Mouse (Mus musculus) midbrain, embryonic 10.5 days (tissue): ENCODE data around the gene Mgat4b. TPM values are rescaled to one million over a fixed set of nuclear protein-coding genes. Genes with fewer than 3 reads are reported as not detected.

Experiments used
- DNase-seq: peaks from one replicate; pipeline ENCODE4 v3.0.0-alpha.2; 2017; ENCODE audit warnings: low spot score
- H3K27ac ChIP-seq: fragments of 300-500 bp; sonication (generic); replicated peaks from 2 replicates; pipeline ENCODE4 v1.5.1; 2016; ENCODE audit warnings: mild to moderate bottlenecking
- H3K27me3 ChIP-seq: fragments of 300-500 bp; sonication (generic); 2 replicates; pipeline ENCODE4 v1.6.1; 2016; ENCODE audit warnings: low read depth, mild to moderate bottlenecking; ENCODE audit not compliant: poor library complexity, severe bottlenecking
- H3K36me3 ChIP-seq: fragments of 300-500 bp; sonication (generic); 2 replicates; pipeline ENCODE4 v1.6.1; 2016; ENCODE audit warnings: mild to moderate bottlenecking, moderate library complexity
- H3K4me1 ChIP-seq: fragments of 300-500 bp; sonication (generic); 2 replicates; pipeline ENCODE4 v1.6.1; 2016
- H3K4me3 ChIP-seq: fragments of 300-500 bp; sonication (generic); 2 replicates; pipeline ENCODE4 v1.5.1; 2016; ENCODE audit warnings: mild to moderate bottlenecking, moderate library complexity
- H3K9me3 ChIP-seq: fragments of 300-500 bp; sonication (generic); replicated peaks from 2 replicates; pipeline ENCODE4 v1.6.1; 2016; ENCODE audit warnings: mild to moderate bottlenecking
- WGBS: fragments of 180-500 bp; shearing (Covaris S2); methylation state at CpG from one replicate; pipeline ENCODE4 v1.1.7; 2016; 5-methylcytosine and 5-hydroxymethylcytosine counted together
- polyA plus RNA-seq: library from polyadenylated mRNA; unstranded; fragments of >200 nt; fragmentation: Nextera tagmentation; extraction: Ambion mirVana; gene quantifications from 2 replicates; pipeline ENCODE4 v1.2.1, GENCODE M21; 2016

Gene Mgat4b
- polyA plus RNA-seq, 1 experiment from 2014 or later: 12.1 TPM

DNA sequence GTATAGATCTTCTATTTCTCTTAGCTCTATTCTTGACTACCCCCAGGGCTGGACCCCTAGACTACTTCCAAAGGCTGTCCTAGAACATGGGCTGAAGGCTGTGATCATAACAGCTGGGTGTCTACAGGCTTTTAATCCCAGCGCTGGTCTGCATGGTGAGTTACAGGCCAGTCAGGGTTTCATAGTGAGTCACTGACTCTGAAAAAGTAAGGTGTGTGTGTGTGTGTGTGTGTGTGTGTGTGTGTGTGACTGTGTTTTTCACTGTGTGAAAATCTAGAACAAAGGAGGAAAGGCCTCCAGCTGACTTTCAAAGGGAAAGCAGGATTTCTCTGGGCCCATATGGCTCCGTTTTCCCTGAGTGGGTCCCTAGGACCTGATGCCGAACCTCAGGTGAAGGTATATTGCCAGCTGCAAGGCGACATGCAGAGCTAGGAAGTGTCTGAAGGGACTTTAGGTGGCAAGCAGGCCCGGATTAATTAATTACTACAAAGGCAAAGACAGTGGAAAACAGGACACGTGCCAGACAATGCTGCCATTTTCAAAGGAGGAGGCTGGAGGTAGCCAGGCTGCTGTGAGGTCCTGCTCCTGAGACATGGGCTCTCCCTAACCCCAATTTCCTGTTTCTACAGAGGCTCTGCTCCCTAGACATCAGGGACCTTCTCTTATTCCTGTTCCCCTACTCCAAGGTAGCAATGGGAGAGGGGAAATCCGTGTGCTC lies 12.0 kb downstream of the Mgat4b start:
- H3K27ac ChIP-seq: no peak overlapping the region; the same call in 1 of the 2 replicates

DNA sequence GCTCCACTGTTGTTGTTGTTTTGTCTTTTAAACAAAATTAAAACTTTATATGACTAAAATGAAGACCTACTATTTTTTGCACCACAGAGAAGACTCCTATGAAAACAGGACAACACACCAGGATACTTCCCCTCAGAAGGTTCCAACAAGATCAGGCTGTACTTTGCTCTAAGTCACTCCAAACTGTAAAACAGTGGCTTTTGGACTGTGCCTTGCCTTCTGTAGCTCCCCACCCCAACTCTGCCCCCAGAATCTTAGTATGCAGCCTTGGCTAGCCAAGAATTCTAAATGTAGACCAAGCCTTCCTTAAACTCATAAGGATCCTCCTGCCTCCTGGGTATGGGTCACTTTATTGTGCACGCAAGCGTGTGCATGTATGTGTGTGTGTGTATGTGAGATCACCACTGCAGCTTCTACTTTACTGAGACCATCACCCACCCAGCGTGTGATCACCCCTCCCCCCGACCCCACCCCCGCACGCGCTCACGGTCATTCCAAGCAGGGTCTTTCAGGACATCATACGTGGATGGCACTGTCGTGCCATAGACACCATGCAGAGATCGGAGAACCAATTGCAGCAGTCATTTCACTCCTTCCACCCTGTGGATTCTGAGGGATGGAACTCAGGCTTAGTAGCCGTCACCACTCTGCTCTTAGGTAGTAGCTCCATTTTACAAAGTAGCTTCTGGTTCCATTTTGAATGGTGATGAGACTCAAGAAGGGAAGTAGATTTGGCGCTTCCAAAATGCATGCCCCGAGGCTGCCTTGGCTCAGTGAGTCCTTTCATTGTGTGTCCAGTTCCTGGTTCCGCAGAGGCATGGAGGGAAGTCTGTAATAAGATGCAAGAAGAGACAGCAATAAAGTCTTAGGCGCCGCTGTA lies 13.3 kb downstream of the Mgat4b start:
- Histone ChIP-seq H3K27me3 (peaks cover 50% of the 10 kb centered on the region), H3K36me3 (no peaks in the 10 kb centered on the region), H3K9me3 (no peaks in the 10 kb centered on the region), H3K4me1 (peaks cover 50% of the 10 kb centered on the region), H3K27ac (peak overlapping the region; percentile 94), H3K4me3 (peak overlapping the region; percentile 92)
- WGBS: 11% methylated on average over 17 of the region's 17 CpGs
- DNase-seq: no peak

More for the DNA sequence above, 12.0 kb downstream of the Mgat4b start:
- Histone ChIP-seq H3K9me3 (no peaks in the 10 kb centered on the region), H3K4me1 (peaks cover 42% of the 10 kb centered on the region), H3K4me3 (no peak overlapping the region), H3K27me3 (peaks cover 37% of the 10 kb centered on the region), H3K36me3 (no peaks in the 10 kb centered on the region)
- WGBS: 53% methylated on average over 7 of the region's 7 CpGs
- DNase-seq: no peak

DNA sequence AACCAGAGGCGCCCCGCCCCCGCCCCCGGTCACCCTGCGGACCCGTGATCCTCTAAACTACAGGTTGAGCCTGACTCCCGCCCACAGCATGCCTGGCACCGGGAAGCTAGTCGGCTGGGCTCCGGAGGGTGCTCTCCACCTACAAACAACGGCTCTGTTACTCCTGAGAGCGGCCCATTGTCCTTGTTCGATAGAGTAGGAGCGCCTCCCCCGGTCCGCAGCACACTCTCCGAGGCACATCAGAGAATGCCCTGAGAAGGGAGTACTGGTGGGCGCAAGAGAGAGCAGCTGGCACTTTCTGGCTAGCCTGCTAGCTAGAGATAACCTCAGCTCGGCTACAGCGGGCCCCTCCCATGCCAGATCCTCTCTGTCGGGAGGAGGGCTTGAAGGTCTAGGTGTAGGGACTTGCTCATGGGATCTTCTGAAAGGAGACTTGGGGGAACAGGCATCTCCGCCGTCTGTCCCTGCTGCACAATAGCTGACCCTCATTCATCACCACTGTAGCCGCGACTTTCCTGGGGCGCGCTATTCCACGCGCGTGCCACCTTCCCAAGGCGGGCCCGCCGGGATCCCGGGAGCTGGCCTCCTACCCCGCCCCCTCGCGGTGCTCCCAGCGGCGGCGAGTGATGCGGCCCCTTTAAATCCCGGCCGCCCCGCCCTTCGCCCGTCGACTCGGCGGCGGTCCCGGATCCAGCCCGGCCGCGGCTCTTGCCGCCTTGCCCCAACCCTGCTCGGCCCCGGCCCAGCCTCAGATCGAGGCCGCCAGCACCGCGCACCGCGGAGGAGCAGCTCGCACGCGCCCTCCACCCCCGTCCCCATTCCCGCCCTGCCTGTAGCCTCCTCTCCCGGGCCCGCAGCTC lies 14.2 kb downstream of the Mgat4b start:
- H3K4me1 ChIP-seq: peaks cover 59% of the 10 kb centered on the region
- DNase-seq: peak; percentile 84
- peak overlapping the region; percentile 92 for H3K4me3 ChIP-seq
- peak overlapping the region; percentile 94 for H3K27ac ChIP-seq
- H3K36me3 ChIP-seq: no peaks in the 10 kb centered on the region
- H3K9me3 ChIP-seq: no peaks in the 10 kb centered on the region
- under 1% methylated on average over 70 of the region's 70 CpGs for WGBS
- peaks cover 59% of the 10 kb centered on the region for H3K27me3 ChIP-seq

DNA sequence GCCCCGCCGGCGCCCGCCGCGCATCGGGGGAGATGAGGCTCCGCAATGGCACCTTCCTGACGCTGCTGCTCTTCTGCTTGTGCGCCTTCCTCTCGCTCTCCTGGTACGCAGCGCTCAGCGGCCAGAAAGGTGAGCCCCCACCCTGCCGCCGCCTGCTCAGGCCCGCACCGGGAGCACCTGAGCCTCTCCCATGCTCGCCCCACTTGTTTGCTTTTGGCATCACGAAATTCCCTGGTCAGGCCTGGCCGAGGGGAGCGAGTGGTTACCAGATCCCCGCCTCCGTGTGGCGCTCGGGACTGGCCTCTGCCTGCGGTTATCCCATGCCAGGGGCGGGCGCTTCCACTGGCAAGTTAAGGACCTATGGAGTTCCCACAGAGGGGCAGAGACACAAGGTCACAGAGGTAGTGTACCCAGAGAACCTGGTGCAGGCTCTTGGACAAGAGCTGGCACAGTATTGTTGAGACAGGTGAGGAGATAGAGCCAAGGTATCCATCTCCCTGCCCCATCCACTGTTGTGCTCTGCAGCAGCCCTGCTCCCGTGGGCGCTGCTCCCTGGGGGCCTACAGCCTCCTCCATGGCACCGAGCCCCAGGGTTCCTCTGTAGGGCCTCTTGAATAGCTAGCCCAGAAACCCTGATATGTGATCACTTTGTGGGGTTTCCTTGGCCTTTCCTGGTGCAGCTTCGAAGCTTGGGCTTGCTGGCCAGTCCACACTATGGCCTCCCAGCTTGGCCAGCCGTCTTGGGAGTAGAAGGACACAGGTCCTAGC lies 15.1 kb downstream of the Mgat4b start:
- Histone ChIP-seq H3K4me1 (peaks cover 65% of the 10 kb centered on the region), H3K27ac (peak overlapping the region; percentile 94), H3K9me3 (no peaks in the 10 kb centered on the region), H3K4me3 (peak overlapping the region; percentile 92), H3K27me3 (peaks cover 67% of the 10 kb centered on the region), H3K36me3 (0 out of 2 replicates have a peak, but pooled peaks cover 2% of the 10 kb centered on the region)
- DNase-seq: peak; percentile 55
- WGBS: 4% methylated on average over 34 of the region's 34 CpGs

DNA sequence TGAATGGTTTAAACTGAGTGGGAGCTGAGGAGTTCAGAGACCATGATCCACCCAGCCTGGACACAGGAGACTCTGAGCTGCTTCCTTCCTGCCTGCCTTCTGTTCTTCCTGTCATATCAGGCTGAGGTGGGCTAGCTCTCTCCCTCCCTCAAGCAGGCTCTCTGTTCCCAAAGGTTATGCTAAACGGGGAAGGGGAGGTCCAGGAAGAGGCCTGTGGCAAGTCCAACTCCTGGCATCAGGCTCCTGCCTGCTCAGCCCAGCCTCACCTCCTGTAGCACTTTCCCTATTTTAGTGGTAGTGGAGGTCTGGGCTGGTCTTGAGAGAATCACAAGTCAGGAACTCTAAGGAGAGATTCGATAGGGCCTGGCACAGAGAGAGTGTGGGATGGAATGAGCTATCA lies 15.7 kb downstream of the Mgat4b start:
- Histone ChIP-seq H3K36me3 (peaks cover 3% of the 10 kb centered on the region; the same call in 1 of the 2 replicates), H3K9me3 (no peaks in the 10 kb centered on the region), H3K4me3 (peak overlapping the region; percentile 92), H3K27ac (peak overlapping the region; percentile 94), H3K27me3 (peaks cover 70% of the 10 kb centered on the region), H3K4me1 (peaks cover 69% of the 10 kb centered on the region)
- 46% methylated on average over 2 of the region's 2 CpGs for WGBS
- no peak for DNase-seq

DNA sequence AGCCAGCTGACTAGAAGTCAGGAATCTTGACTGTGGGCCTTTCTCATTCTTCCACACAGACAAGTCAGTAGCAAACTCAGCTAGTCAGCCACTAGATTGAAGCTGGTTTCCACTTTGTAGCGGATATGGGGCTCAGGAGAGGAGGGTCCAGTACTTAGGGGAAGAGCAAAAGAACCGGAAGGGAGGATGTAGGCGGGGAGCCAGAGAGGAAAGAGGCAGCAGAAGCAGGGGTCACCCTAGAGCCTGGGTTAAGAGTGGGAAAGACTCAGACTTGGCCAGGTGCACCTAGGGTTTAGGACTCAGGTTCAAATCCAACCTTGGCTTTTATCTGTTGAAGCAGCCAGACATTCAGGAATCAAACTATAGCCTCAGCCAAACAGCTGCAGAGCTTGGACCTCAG lies 16.5 kb downstream of the Mgat4b start:
- H3K4me1 ChIP-seq: peaks cover 72% of the 10 kb centered on the region
- no peaks in the 10 kb centered on the region for H3K9me3 ChIP-seq
- WGBS: 75% methylated on average over 3 of the region's 3 CpGs
- peaks cover 12% of the 10 kb centered on the region for H3K36me3 ChIP-seq
- H3K27me3 ChIP-seq: peaks cover 70% of the 10 kb centered on the region
- no peak overlapping the region for H3K27ac ChIP-seq
- DNase-seq: no peak
- peak overlapping the region; percentile 92; the same call in 1 of the 2 replicates for H3K4me3 ChIP-seq

DNA sequence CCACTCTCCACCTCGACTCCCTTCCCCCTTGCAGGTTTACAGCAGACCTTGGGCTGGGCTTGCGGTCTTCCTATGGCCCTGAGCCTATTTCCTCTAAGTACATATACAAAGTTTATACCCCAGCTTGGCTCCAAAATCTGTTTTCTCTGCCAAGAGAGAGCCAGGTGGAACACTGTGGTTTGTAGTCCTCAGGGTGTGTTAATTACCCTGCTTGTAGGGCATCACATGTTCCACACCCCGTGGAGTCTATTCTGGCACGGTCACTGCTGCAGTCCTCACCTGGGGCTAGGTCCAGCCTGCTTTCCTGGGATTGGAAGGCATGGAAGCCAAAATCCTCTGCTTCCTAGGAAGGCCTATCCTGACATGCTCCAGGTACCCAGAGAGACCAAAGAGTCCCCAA lies 17.0 kb downstream of the Mgat4b start:
- peaks cover 17% of the 10 kb centered on the region for H3K36me3 ChIP-seq
- DNase-seq: no peak
- H3K9me3 ChIP-seq: no peaks in the 10 kb centered on the region
- WGBS: 91% methylated on average over 4 of the region's 4 CpGs
- H3K27ac ChIP-seq: no peak overlapping the region
- H3K4me1 ChIP-seq: peaks cover 72% of the 10 kb centered on the region
- H3K27me3 ChIP-seq: peaks cover 65% of the 10 kb centered on the region
- H3K4me3 ChIP-seq: no peak overlapping the region

DNA sequence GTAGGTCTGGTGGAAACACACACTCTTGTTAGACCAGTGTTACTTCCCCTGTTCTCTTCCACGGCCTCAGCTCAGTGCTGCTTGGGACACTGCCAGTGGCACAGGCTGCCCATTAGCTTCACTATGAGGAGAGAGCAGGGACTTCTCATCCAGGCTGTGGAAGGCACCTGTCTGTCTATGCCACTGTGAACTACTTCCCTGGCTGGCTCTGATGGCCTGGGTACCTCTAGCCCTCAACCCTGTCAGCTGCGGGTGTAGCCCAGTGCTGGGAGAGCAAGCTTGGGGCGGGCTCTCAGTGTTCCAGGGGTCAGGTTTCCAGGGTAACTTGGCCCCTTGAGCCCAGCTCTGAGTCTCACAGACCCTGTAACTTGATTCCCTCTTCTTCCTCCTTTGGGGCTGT lies 18.1 kb downstream of the Mgat4b start:
- H3K4me1 ChIP-seq: peaks cover 71% of the 10 kb centered on the region

DNA sequence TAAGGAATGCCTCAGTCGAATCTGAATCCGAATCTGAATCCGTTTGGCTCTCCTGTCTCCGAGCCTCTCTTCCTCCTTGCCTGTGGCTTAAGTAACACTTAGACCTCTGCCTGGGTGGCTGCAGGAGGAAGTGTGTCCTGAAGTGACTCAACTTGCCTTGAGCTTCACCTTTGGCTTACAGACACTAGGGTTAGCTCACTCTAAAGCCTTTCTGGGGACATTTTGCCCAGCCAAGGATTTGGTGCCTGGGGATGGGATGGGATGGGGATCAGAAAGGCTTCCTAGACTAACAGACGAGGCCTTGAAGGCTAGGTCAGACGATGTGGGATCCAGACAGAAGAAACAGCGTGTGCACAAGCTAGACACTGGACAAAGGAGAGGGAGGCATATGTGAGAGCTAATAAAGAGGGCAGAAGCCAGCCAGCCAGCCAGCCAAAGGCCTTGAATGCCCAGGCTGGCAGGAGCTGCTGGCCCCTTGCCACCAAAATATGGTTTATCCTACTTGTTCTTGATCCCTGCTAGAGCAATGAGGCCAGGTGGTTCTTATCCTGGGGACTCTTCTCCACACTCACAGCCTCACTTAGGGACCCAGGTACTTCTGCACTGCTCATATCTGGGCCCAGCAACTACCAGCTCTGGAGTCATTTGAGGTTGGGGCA lies 18.7 kb downstream of the Mgat4b start:
- peaks cover 33% of the 10 kb centered on the region for H3K36me3 ChIP-seq
- no peaks in the 10 kb centered on the region for H3K9me3 ChIP-seq
- 0 out of 2 replicates have a peak overlapping the region, but pooled peaks have one; percentile 1 for H3K4me3 ChIP-seq
- 45% methylated on average over 7 of the region's 7 CpGs for WGBS
- H3K27me3 ChIP-seq: peaks cover 55% of the 10 kb centered on the region
- no peak for DNase-seq
- peaks cover 65% of the 10 kb centered on the region for H3K4me1 ChIP-seq
- 0 out of 2 replicates have a peak overlapping the region, but pooled peaks have one; percentile 46 for H3K27ac ChIP-seq

More for the DNA sequence above, 18.1 kb downstream of the Mgat4b start:
- peaks cover 27% of the 10 kb centered on the region for H3K36me3 ChIP-seq
- DNase-seq: no peak
- peak overlapping the region; percentile 1; the same call in 1 of the 2 replicates for H3K4me3 ChIP-seq
- peaks cover 55% of the 10 kb centered on the region for H3K27me3 ChIP-seq
- WGBS: 25% methylated on average over 3 of the region's 3 CpGs
- no peaks in the 10 kb centered on the region for H3K9me3 ChIP-seq
- H3K27ac ChIP-seq: 0 out of 2 replicates have a peak overlapping the region, but pooled peaks have one; percentile 46

DNA sequence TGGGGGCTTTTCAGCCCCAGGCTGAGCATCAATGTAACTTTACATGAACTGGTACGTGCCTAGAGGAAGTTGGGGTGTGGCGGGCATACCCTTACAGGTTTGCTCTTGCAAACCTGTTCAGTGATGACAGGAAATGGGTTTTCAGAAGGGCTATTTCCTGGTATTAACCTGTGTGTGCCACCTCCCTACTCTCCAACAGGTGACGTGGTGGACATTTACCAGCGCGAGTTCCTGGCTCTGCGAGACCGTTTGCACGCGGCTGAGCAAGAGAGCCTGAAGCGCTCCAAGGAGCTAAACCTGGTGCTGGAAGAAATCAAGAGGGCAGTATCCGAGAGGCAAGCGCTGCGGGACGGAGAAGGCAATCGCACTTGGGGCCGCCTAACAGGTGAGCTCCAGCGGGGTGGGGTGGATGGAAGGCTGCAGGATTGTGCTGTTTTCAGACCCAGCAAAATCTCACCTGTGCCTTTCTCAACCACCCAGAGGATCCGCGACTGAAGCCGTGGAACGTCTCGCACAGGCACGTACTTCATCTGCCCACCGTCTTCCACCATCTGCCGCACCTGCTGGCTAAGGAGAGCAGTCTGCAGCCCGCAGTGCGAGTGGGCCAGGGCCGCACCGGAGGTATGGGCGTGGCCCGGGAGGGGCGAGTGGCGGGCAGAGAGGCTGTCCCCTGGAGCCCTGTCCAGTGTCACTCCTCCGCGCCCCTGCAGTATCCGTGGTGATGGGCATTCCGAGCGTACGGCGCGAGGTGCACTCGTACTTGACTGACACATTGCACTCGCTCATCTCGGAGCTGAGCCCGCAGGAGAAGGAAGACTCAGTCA lies 20.0 kb downstream of the Mgat4b start:
- peaks cover 45% of the 10 kb centered on the region for H3K36me3 ChIP-seq
- WGBS: 19% methylated on average over 45 of the region's 45 CpGs
- peaks cover 57% of the 10 kb centered on the region for H3K4me1 ChIP-seq
- no peak overlapping the region for H3K27ac ChIP-seq
- no peak for DNase-seq
- peak overlapping the region; percentile 41 for H3K4me3 ChIP-seq
- H3K27me3 ChIP-seq: peaks cover 66% of the 10 kb centered on the region
- H3K9me3 ChIP-seq: no peaks in the 10 kb centered on the region
